Mouse (Mus musculus): ENCODE data around the gene Olfr180.

The Olfr180 gene

GRCm38 (mm10) chr16:58929292-58929691 is at the start of gene Olfr180:
Olfr180 (minus strand) TSS chr16:58929392.
- DNase-seq, result no peak

GRCm38 (mm10) chr16:58928655-58929054 is 537 bp downstream of the Olfr180 start, which contains the start of gene Olfr181:
Olfr181 (minus strand) TSS chr16:58928755.
- no peak for DNase-seq

- DNase-seq, result no peak
Measured at GRCm38 (mm10) chr16:58891963-58892362, 37.2 kb downstream of the Olfr180 start, which contains the start of gene Olfr178. Olfr178 (minus strand) TSS chr16:58892063.

GRCm38 (mm10) chr16:58884416-58884815 is 44.8 kb downstream of the Olfr180 start:
- DNase-seq, result no peak

DNA sequence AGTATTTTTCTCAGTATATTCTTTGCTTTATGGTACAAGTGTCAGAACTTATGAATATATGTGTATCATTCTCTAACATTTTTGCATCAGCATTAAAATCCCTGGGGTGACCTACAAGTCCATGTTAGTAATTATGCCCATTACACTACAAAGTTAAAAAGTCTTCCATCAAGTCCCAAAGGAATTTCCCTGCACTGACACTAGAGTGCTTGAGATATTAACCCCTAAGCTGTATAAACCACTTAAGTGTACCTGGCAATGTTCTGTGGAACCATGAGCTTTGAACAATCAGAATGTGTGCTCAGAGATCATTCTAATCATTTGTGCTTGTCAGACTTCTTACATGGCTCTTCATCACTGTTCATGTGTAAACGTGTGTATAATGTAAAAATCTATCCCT is 54.5 kb downstream of the Olfr180 start, which contains the start of gene Olfr177:
Gene Olfr177, minus strand, starts transcription at position 101 of the 400 bp plus-strand sequence.
- no peak for DNase-seq
